Mouse (Mus musculus) Patski (cell line): ENCODE data around the gene Cnr2. TPM values are rescaled to one million over a fixed set of nuclear protein-coding genes. Genes with fewer than 3 reads are reported as not detected.
A peak's percentile ranks its signal among the peaks of the same experiment; 100 is the strongest.

Experiments used
- ATAC-seq: fragments of 100-300 bp; one replicate; pipeline ENCODE4 v1.8.0; 2021
- CTCF ChIA-PET: fragments of 350-600 bp; sonication (Branson Sonifier 250); formaldehyde crosslinking; loops from one replicate; lab custom pipeline; 2022; ENCODE audit warnings: inconsistent platforms; lab: Charles Lee
- POLR2A ChIA-PET: fragments of 350-600 bp; sonication (Branson Sonifier 250); formaldehyde crosslinking; loops from one replicate; lab custom pipeline; 2022; ENCODE audit warnings: antibody characterized with exemption, inconsistent platforms; lab: Charles Lee
- DNase-seq: peaks from one replicate; pipeline ENCODE4 v3.0.0-alpha.2; 2011; ENCODE audit warnings: low read depth, low spot score
- H3K27me3 ChIP-seq: fragments of 371-371 bp; one replicate; pipeline ENCODE4 v1.5.1; 2021
- CTCF ChIP-seq: fragments of 100-300 bp; IDR thresholded peaks from one replicate; pipeline ENCODE4 v1.5.1; 2021
- in situ Hi-C: fragments of 300-500 bp; cut with MboI; formaldehyde crosslinking; loops from 3 replicates; pipeline ENCODE4 v1.11.1; 2018; ENCODE audit warnings: low pct_unique_long_range_greater_than_20kb, mixed read lengths
- polyA plus RNA-seq: library from polyadenylated mRNA; unstranded; gene quantifications from one replicate; pipeline ENCODE4 v1.2.3, GENCODE M21; 2021

The Cnr2 gene
- polyA plus RNA-seq, 1 experiment from 2014 or later = 0.03 TPM

GRCm38 (mm10) chr4:135961709-135962108 is 66.5 kb downstream of the Cnr2 start:
- CTCF ChIA-PET = interaction anchor here (1.5 kb wide), 1 partner anchor 10 kb away, joined by 5 read pairs; the partner anchor contains the start of gene Lypla2
- no peak for DNase-seq
- ATAC-seq = no peak
- in situ Hi-C loops = loop anchor here (5.0 kb wide), 1 partner anchor 91 kb away; the partner anchor contains the start of gene Rpl11
- POLR2A ChIA-PET = no interaction called here
- H3K27me3 ChIP-seq = no peaks in the 10 kb centered on the region
- no peak for TF ChIP-seq CTCF

GRCm38 (mm10) chr4:135962198-135962597 is 67.0 kb downstream of the Cnr2 start:
- POLR2A ChIA-PET = interaction anchor here (1.5 to 2.0 kb wide), 2 partner anchors 9 to 24 kb away, joined by 4 to 5 read pairs; partner anchors contain the start of gene Pithd1
- in situ Hi-C loops = loop anchor here (5.0 kb wide), 1 partner anchor 90 kb away; the partner anchor contains the start of gene Rpl11
- DNase-seq (no peak), ATAC-seq (no peak)
- CTCF ChIA-PET = interaction anchor here (1.0 to 1.5 kb wide), 3 partner anchors 8 to 22 kb away, joined by 3 to 5 read pairs (median 5); partner anchors contain the start of gene Lypla2
- H3K27me3 ChIP-seq = no peaks in the 10 kb centered on the region
- TF ChIP-seq CTCF = no peak

GRCm38 (mm10) chr4:135962946-135963345 is 67.8 kb downstream of the Cnr2 start:
- DNase-seq (no peak), ATAC-seq (no peak)
- TF ChIP-seq CTCF = no peak
- ChIA-PET POLR2A (interaction anchor here (0.9 to 2.0 kb wide), 3 partner anchors 9 to 23 kb away, joined by 3 to 5 read pairs (median 4); partner anchors contain the start of gene Pithd1), CTCF (interaction anchor here (1.0 to 1.5 kb wide), 3 partner anchors 9 to 21 kb away, joined by 3 to 5 read pairs (median 5); partner anchors contain the start of gene Lypla2)
- no peaks in the 10 kb centered on the region for H3K27me3 ChIP-seq
- in situ Hi-C loops = loop anchor here (5.0 kb wide), 1 partner anchor 89 kb away; the partner anchor contains the start of gene Rpl11

GRCm38 (mm10) chr4:135963457-135964193 is 68.4 kb downstream of the Cnr2 start, which contains the start of gene Gale:
Gene Gale, plus strand, starts transcription at chr4:135963727.
- ChIA-PET CTCF (interaction anchor here (1.0 to 1.5 kb wide), 3 partner anchors 9 to 21 kb away, joined by 3 to 5 read pairs (median 5); partner anchors contain the start of gene Lypla2), POLR2A (interaction anchor here (0.5 to 2.0 kb wide), 4 partner anchors 10 to 90 kb away, joined by 3 to 5 read pairs (median 4); partner anchors contain the start of gene Pithd1)
- in situ Hi-C loops = loop anchor here (5.0 kb wide), 1 partner anchor 89 kb away; the partner anchor contains the start of gene Rpl11
- peak; percentile 87 for DNase-seq
- TF ChIP-seq CTCF = no peak
- no peaks in the 10 kb centered on the region for H3K27me3 ChIP-seq
- peak; percentile 54 for ATAC-seq

- POLR2A ChIA-PET = no interaction called here
- TF ChIP-seq CTCF = no peak
- ATAC-seq (peak; percentile 46), DNase-seq (no peak)
- no peaks in the 10 kb centered on the region for H3K27me3 ChIP-seq
- in situ Hi-C loops = loop anchor here (5.0 kb wide), 1 partner anchor 88 kb away; the partner anchor contains the start of gene Rpl11
- CTCF ChIA-PET = no interaction called here
These were observed 69.2 kb downstream of the Cnr2 start for GRCm38 (mm10) chr4:135964426-135964825.

- in situ Hi-C loops = no loop called here
- ChIA-PET POLR2A (no interaction called here), CTCF (no interaction called here)
- DNase-seq (no peak), ATAC-seq (no peak)
- H3K27me3 ChIP-seq = no peaks in the 10 kb centered on the region
- TF ChIP-seq CTCF = no peak
These were observed 69.9 kb downstream of the Cnr2 start for GRCm38 (mm10) chr4:135965113-135965512.

GRCm38 (mm10) chr4:135966283-135966682 is 71.1 kb downstream of the Cnr2 start:
- ATAC-seq (no peak), DNase-seq (no peak)
- no peak for TF ChIP-seq CTCF
- ChIA-PET CTCF (no interaction called here), POLR2A (no interaction called here)
- in situ Hi-C loops = no loop called here
- no peaks in the 10 kb centered on the region for H3K27me3 ChIP-seq

GRCm38 (mm10) chr4:135967086-135967760 is 72.0 kb downstream of the Cnr2 start:
- POLR2A ChIA-PET = no interaction called here
- no peak for ATAC-seq
- no peak for DNase-seq
- no peak for TF ChIP-seq CTCF
- in situ Hi-C loops = no loop called here
- CTCF ChIA-PET = no interaction called here
- no peaks in the 10 kb centered on the region for H3K27me3 ChIP-seq

GRCm38 (mm10) chr4:135968271-135968869 is 73.2 kb downstream of the Cnr2 start:
- no peaks in the 10 kb centered on the region for H3K27me3 ChIP-seq
- ChIA-PET CTCF (no interaction called here), POLR2A (no interaction called here)
- in situ Hi-C loops = no loop called here
- DNase-seq (no peak), ATAC-seq (no peak)
- TF ChIP-seq CTCF = no peak
